Mouse (Mus musculus) stomach, postnatal 0 days (tissue): ENCODE data around the gene Dync1li1. TPM values are rescaled to one million over a fixed set of nuclear protein-coding genes. Genes with fewer than 3 reads are reported as not detected.

ENCODE experiments used
- ATAC-seq: fragments of 200-750 bp; cut with Nextera tagmentation; 2 replicates; pipeline ENCODE4 v1.8.0; 2017; ENCODE audit not compliant: low FRiP score, low TSS enrichment
- DNase-seq: peaks from one replicate; pipeline ENCODE4 v3.0.0-alpha.2; 2016; ENCODE audit warnings: low spot score
- H3K27ac ChIP-seq: fragments of 300-500 bp; sonication (generic); replicated peaks from 2 replicates; pipeline ENCODE4 v1.5.1; 2014; ENCODE audit warnings: mild to moderate bottlenecking, control low read depth
- H3K27me3 ChIP-seq: fragments of 300-500 bp; sonication (generic); 2 replicates; pipeline ENCODE4 v1.6.1; 2014; ENCODE audit warnings: low read length; ENCODE audit not compliant: control insufficient read depth, insufficient read depth
- H3K36me3 ChIP-seq: fragments of 300-500 bp; sonication (generic); 2 replicates; pipeline ENCODE4 v1.6.1; 2014; ENCODE audit warnings: low read length, mixed read lengths; ENCODE audit not compliant: control insufficient read depth, insufficient read depth
- H3K4me1 ChIP-seq: fragments of 300-500 bp; sonication (generic); replicated peaks from 2 replicates; pipeline ENCODE4 v1.6.1; 2014; ENCODE audit warnings: antibody characterized with exemption; ENCODE audit not compliant: control insufficient read depth, insufficient read depth
- H3K4me2 ChIP-seq: fragments of 300-500 bp; sonication (generic); replicated peaks from 2 replicates; pipeline ENCODE4 v1.6.1; 2014; ENCODE audit warnings: low read depth, mild to moderate bottlenecking, control low read depth, moderate library complexity
- H3K4me3 ChIP-seq: fragments of 300-500 bp; sonication (generic); 2 replicates; pipeline ENCODE4 v1.5.1; 2014; ENCODE audit warnings: low read depth, low read length, control low read depth
- H3K9ac ChIP-seq: fragments of 300-500 bp; sonication (generic); 2 replicates; pipeline ENCODE4 v1.6.1; 2014; ENCODE audit warnings: mild to moderate bottlenecking, low read length, control low read depth, mixed read lengths
- H3K9me3 ChIP-seq: fragments of 300-500 bp; sonication (generic); 2 replicates; pipeline ENCODE4 v1.6.1; 2016; ENCODE audit warnings: low read length; ENCODE audit not compliant: control insufficient read depth
- CTCF ChIP-seq: IDR thresholded peaks from 2 replicates; pipeline ENCODE4 v1.5.1; 2016; ENCODE audit warnings: antibody characterized with exemption, low read depth, mild to moderate bottlenecking, moderate library complexity
- EP300 ChIP-seq: optimal IDR thresholded peaks from 2 replicates; pipeline ENCODE3; 2016; ENCODE audit warnings: antibody characterized with exemption
- WGBS: fragments of 180-500 bp; shearing (Covaris S2); extraction: QIAGEN DNeasy Blood & Tissue Kit; methylation state at CpG from one replicate; pipeline ENCODE4 v1.1.7; 2014; 5-methylcytosine and 5-hydroxymethylcytosine counted together
- polyA plus RNA-seq: library from polyadenylated mRNA; unstranded; fragments of >200 nt; fragmentation: Nextera tagmentation; extraction: Ambion mirVana; gene quantifications from 2 replicates; pipeline ENCODE4 v1.2.1, GENCODE M21; 2015

Dync1li1 gene
- polyA plus RNA-seq, 1 experiment from 2014 or later: 35.7 TPM

DNA sequence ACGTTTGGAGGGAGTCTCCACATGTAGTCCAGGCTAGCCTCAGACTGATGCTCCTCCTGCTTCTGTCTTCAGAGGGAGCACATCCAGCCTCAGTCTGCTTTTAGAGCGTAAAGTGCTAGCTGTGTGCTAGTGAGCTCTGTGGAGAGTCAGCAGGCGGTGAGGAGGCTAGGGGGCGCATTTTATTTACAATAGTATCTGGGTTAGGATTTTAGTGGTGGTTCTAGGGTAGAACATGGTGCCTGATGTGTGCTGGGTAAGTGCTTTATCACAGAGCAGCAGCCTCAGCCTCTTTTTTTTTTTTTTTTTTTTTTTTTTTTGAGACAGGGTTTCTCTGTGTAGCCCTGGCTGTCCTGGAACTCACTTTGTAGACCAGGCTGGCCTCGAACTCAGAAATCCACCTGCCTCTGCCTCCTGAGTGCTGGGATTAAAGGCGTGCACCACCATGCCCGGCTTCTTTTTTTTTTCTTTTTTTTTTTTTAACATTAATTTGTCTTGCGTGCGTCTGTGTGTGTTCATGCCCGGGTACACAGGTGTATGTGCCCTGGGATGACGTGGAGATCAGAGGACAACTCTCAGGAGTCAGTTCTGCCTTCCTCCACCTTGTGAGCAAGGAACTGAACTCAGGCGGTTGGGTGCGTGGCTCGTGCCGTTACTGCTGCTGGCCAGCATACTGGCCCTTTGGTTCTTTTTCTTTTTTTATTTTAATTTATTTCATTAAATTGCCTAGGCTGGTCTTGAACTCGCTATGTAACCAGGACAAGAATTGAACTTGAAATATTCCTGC, 11.5 kb downstream of the Dync1li1 start:
- TF ChIP-seq EP300: no peak
- TF ChIP-seq CTCF: no peak
- Histone ChIP-seq H3K9ac (no peak overlapping the region), H3K27me3 (no peaks in the 10 kb centered on the region), H3K4me1 (no peaks in the 10 kb centered on the region), H3K36me3 (no peaks in the 10 kb centered on the region; the same call in 1 of the 2 replicates), H3K4me2 (no peak overlapping the region), H3K4me3 (no peak overlapping the region), H3K27ac (no peak overlapping the region), H3K9me3 (no peaks in the 10 kb centered on the region)
- ATAC-seq (no peak), DNase-seq (no peak)
- 90% methylated on average over 15 of the region's 16 CpGs for WGBS

DNA sequence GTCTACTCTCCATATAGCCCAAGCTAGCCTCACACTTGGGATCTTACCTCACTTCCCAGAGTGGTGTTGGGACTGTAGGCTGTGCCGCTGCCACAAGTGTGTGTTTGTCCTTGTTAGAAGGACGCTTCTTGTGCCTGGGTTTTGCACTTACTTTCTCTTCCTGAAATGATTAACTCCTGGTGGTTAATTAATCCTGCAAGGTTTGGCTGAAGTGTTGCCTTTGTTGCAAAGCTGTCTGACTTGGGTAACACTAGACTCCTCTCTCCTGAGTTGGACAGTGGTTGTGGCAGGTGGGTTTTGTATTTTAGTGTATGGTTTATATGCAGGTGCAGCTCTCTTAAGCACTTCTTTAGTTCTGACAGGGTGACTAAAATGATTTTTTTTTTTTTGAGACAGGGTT, 12.4 kb downstream of the Dync1li1 start:
- DNase-seq (no peak), ATAC-seq (no peak)
- H3K4me2 ChIP-seq: no peak overlapping the region
- no peak overlapping the region for H3K27ac ChIP-seq
- no peaks in the 10 kb centered on the region for H3K9me3 ChIP-seq
- no peak overlapping the region for H3K9ac ChIP-seq
- H3K27me3 ChIP-seq: no peaks in the 10 kb centered on the region
- H3K36me3 ChIP-seq: peaks cover 4% of the 10 kb centered on the region
- 71% methylated on average over 2 of the region's 2 CpGs for WGBS
- H3K4me3 ChIP-seq: no peak overlapping the region
- TF ChIP-seq EP300 (no peak), CTCF (no peak)
- no peaks in the 10 kb centered on the region for H3K4me1 ChIP-seq

GRCm38 (mm10) chr9:114701921-114702320, 13.3 kb downstream of the Dync1li1 start:
- Histone ChIP-seq H3K9ac (no peak overlapping the region), H3K27me3 (no peaks in the 10 kb centered on the region), H3K27ac (no peak overlapping the region), H3K36me3 (peaks cover 5% of the 10 kb centered on the region), H3K4me1 (no peaks in the 10 kb centered on the region), H3K4me3 (no peak overlapping the region), H3K9me3 (no peaks in the 10 kb centered on the region), H3K4me2 (no peak overlapping the region)
- ATAC-seq (no peak), DNase-seq (no peak)
- TF ChIP-seq CTCF: no peak
- TF ChIP-seq EP300: no peak
- WGBS: 81% methylated on average over 4 of the region's 4 CpGs

DNA sequence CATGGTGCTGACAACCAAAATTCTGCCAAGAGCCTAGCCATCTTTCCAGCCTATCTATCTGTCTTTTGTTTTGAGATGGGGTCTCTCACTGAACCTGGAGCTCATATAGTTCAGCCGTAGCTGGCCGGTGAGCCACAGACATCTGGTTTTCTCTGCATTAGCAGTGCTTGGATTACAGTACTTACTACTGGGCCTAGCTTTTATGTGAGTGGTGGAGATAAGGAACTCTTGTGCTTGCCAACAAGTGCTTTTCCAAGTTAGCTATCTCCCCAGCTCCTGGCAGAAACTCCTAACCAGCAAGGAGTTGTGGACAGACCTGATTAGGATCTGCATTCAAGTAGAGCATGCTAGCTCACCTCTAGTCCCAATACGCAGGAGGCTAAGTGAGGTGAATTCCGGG, 19.2 kb downstream of the Dync1li1 start:
- no peak overlapping the region for H3K4me2 ChIP-seq
- H3K27ac ChIP-seq: no peak overlapping the region
- no peak for DNase-seq
- no peak for ATAC-seq
- no peaks in the 10 kb centered on the region for H3K9me3 ChIP-seq
- no peak for TF ChIP-seq EP300
- H3K36me3 ChIP-seq: peaks cover 13% of the 10 kb centered on the region
- H3K9ac ChIP-seq: no peak overlapping the region
- no peaks in the 10 kb centered on the region for H3K4me1 ChIP-seq
- H3K4me3 ChIP-seq: no peak overlapping the region
- H3K27me3 ChIP-seq: no peaks in the 10 kb centered on the region
- WGBS: 92% methylated on average over 4 of the region's 4 CpGs

GRCm38 (mm10) chr9:114710345-114710744, 21.8 kb downstream of the Dync1li1 start:
- Histone ChIP-seq H3K27me3 (no peaks in the 10 kb centered on the region), H3K4me3 (no peak overlapping the region), H3K4me2 (no peak overlapping the region), H3K9me3 (no peaks in the 10 kb centered on the region), H3K27ac (no peak overlapping the region), H3K36me3 (peaks cover 16% of the 10 kb centered on the region), H3K4me1 (no peaks in the 10 kb centered on the region), H3K9ac (no peak overlapping the region)
- ATAC-seq: no peak
- DNase-seq: no peak
- TF ChIP-seq EP300 (no peak), CTCF (peak; percentile 63)
- WGBS: 73% methylated on average over 7 of the region's 7 CpGs

DNA sequence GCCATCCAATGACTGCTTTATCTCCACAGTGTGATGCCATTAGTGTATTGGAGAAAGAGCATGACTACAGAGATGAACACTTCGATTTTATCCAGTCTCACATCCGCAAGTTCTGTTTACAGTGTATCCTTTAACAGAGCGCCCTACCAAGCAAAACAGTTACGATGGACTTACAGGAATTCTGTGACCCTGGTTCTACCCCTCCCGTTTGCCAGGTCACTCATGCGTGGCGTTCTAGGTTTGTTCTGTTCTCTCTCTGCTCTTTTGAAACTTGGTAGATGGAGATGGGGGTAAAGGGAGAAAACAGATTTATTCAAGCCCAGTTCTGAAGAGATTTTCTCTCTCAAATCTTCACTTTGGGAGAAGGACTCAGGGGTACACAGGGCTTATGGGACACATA, 24.9 kb downstream of the Dync1li1 start:
- no peak for ATAC-seq
- Histone ChIP-seq H3K4me1 (no peaks in the 10 kb centered on the region), H3K27me3 (no peaks in the 10 kb centered on the region), H3K4me2 (no peak overlapping the region), H3K9ac (no peak overlapping the region), H3K4me3 (no peak overlapping the region), H3K36me3 (peaks cover 18% of the 10 kb centered on the region; the same call in 1 of the 2 replicates), H3K27ac (no peak overlapping the region), H3K9me3 (no peaks in the 10 kb centered on the region)
- TF ChIP-seq CTCF: no peak
- TF ChIP-seq EP300: no peak
- DNase-seq: no peak
- 92% methylated on average over 7 of the region's 7 CpGs for WGBS
